Mouse (Mus musculus) intestine, postnatal 0 days (tissue): ENCODE data around the gene Celsr2. TPM values are rescaled to one million over a fixed set of nuclear protein-coding genes. Genes with fewer than 3 reads are reported as not detected.

Experiments
- ATAC-seq: fragments of 200-750 bp; cut with Nextera tagmentation; 2 replicates; pipeline ENCODE4 v1.8.0; 2017; ENCODE audit warnings: mild to moderate bottlenecking, moderate TSS enrichment, moderate library complexity
- H3K27ac ChIP-seq: fragments of 300-500 bp; sonication (generic); 2 replicates; pipeline ENCODE4 v1.5.1; 2014; ENCODE audit warnings: mild to moderate bottlenecking, low read depth, low read length, moderate library complexity
- H3K27me3 ChIP-seq: fragments of 300-500 bp; sonication (generic); replicated peaks from 2 replicates; pipeline ENCODE4 v1.6.1; 2014; ENCODE audit warnings: low read length, mixed read lengths; ENCODE audit not compliant: control insufficient read depth, insufficient read depth
- H3K36me3 ChIP-seq: fragments of 300-500 bp; sonication (generic); 2 replicates; pipeline ENCODE4 v1.6.1; 2014; ENCODE audit warnings: mild to moderate bottlenecking, moderate library complexity; ENCODE audit not compliant: control insufficient read depth, insufficient read depth
- H3K4me1 ChIP-seq: fragments of 300-500 bp; sonication (generic); replicated peaks from 2 replicates; pipeline ENCODE4 v1.6.1; 2014; ENCODE audit warnings: antibody characterized with exemption, low read length, mixed read lengths; ENCODE audit not compliant: control insufficient read depth, insufficient read depth
- H3K4me2 ChIP-seq: fragments of 300-500 bp; sonication (generic); replicated peaks from 2 replicates; pipeline ENCODE4 v1.6.1; 2014; ENCODE audit warnings: low read depth, mild to moderate bottlenecking, moderate library complexity
- H3K4me3 ChIP-seq: fragments of 300-500 bp; sonication (generic); 2 replicates; pipeline ENCODE4 v1.5.1; 2014; ENCODE audit warnings: low read depth, low read length
- H3K9ac ChIP-seq: fragments of 300-500 bp; sonication (generic); 2 replicates; pipeline ENCODE4 v1.6.1; 2014; ENCODE audit warnings: mild to moderate bottlenecking, low read depth, low read length
- H3K9me3 ChIP-seq: fragments of 300-500 bp; sonication (generic); 2 replicates; pipeline ENCODE4 v1.6.1; 2016; ENCODE audit warnings: mixed run types; ENCODE audit not compliant: control insufficient read depth
- CTCF ChIP-seq: sonication (generic); IDR thresholded peaks from 2 replicates; pipeline ENCODE4 v1.5.1; 2016; ENCODE audit warnings: low read depth, mild to moderate bottlenecking, control low read depth, antibody characterized with exemption, moderate library complexity
- WGBS: fragments of 180-500 bp; shearing (Covaris S2); extraction: QIAGEN DNeasy Blood & Tissue Kit; methylation state at CpG from one replicate; pipeline ENCODE4 v1.1.7; 2014; 5-methylcytosine and 5-hydroxymethylcytosine counted together
- polyA plus RNA-seq: library from polyadenylated mRNA; unstranded; fragments of >200 nt; fragmentation: Nextera tagmentation; extraction: Ambion mirVana; gene quantifications from 2 replicates; pipeline ENCODE4 v1.2.1, GENCODE M21; 2015

The Celsr2 gene
- polyA plus RNA-seq, 1 experiment from 2014 or later: 0.50 TPM

DNA sequence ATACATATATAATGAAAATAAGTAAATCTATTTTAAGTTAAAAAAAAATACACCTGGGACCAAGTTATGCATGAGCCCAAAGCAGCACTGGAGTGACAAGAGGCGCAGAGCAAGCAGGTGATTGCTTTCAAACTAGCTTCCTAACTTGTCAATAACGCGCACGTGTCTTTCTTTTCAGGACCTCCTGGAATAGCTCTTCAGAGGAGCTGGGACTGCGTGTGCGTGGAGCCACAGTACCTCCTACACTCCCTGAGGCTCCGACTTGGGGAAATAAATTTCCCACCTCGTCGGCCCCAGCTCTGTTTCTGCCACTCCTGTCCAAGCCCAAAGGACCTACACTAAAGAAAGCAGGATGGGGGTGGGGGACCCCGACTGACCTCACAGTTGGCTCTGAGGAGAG lies 58.3 kb downstream of the Celsr2 start:
- Histone ChIP-seq H3K4me3 (no peak overlapping the region), H3K4me1 (0 out of 2 replicates have a peak, but pooled peaks cover 2% of the 10 kb centered on the region), H3K4me2 (no peak overlapping the region), H3K27me3 (no peaks in the 10 kb centered on the region), H3K27ac (no peak overlapping the region), H3K36me3 (peaks cover 35% of the 10 kb centered on the region), H3K9ac (no peak overlapping the region), H3K9me3 (no peaks in the 10 kb centered on the region)
- 84% methylated on average over 10 of the region's 10 CpGs for WGBS
- ATAC-seq: no peak
- no peak for TF ChIP-seq CTCF

GRCm38 (mm10) chr3:108355245-108355644 lies 60.1 kb downstream of the Celsr2 start:
- Histone ChIP-seq H3K27me3 (no peaks in the 10 kb centered on the region), H3K4me3 (no peak overlapping the region), H3K36me3 (peaks cover 51% of the 10 kb centered on the region), H3K9ac (no peak overlapping the region), H3K9me3 (no peaks in the 10 kb centered on the region), H3K27ac (no peak overlapping the region), H3K4me1 (no peaks in the 10 kb centered on the region), H3K4me2 (no peak overlapping the region)
- no peak for TF ChIP-seq CTCF
- 82% methylated on average over 3 of the region's 3 CpGs for WGBS
- no peak for ATAC-seq

DNA sequence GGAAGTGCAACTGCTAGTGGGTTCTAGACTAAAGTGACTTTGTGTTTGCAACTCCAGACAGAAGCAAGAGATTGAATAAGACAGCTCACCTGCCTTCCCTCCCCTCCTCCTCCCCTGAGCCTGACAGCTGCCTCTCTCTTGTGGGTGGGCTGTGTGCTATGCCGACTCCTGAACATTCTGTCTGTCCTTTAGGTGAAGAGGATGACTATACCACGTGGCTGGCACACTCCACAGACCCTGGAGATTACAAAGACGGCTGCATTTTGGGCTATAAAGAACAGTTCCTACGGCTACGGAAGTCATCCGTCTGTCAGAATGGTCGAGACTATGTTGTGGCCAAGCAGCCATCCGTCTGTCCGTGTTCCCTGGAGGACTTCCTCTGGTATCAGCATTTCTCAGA lies 67.0 kb downstream of the Celsr2 start:
- no peaks in the 10 kb centered on the region for H3K27me3 ChIP-seq
- no peak overlapping the region for H3K4me3 ChIP-seq
- H3K36me3 ChIP-seq: peaks cover 43% of the 10 kb centered on the region
- H3K9me3 ChIP-seq: no peaks in the 10 kb centered on the region
- H3K4me2 ChIP-seq: no peak overlapping the region
- no peaks in the 10 kb centered on the region for H3K4me1 ChIP-seq
- H3K9ac ChIP-seq: no peak overlapping the region
- H3K27ac ChIP-seq: no peak overlapping the region
- TF ChIP-seq CTCF: no peak
- WGBS: 82% methylated on average over 9 of the region's 9 CpGs
- no peak for ATAC-seq

DNA sequence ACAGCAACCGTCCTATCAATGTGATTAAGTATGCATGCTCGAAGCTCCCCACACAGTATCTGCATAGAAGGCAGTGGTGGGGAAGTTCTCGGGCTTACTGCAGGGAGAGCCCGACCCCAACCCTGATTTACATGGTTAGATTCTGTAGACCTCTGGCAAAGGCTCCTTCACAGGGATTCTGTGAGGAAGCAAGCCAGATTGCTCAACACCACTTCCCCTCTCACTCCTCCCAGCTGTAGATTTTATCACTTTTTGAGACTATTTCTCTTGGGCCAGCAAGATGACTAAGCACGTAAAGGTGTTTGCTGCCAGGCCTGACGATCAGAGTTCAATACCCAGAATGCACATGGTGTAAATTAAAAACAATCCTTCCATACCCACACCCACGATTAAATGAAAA lies 69.5 kb downstream of the Celsr2 start:
- no peaks in the 10 kb centered on the region for H3K9me3 ChIP-seq
- H3K27me3 ChIP-seq: no peaks in the 10 kb centered on the region
- no peak for TF ChIP-seq CTCF
- WGBS: 68% methylated on average over 7 of the region's 7 CpGs
- H3K9ac ChIP-seq: no peak overlapping the region
- H3K27ac ChIP-seq: no peak overlapping the region
- peaks cover 45% of the 10 kb centered on the region for H3K36me3 ChIP-seq
- no peak for ATAC-seq
- H3K4me2 ChIP-seq: no peak overlapping the region
- no peaks in the 10 kb centered on the region for H3K4me1 ChIP-seq
- no peak overlapping the region for H3K4me3 ChIP-seq

- ATAC-seq: no peak
- H3K9me3 ChIP-seq: no peaks in the 10 kb centered on the region
- 82% methylated on average over 7 of the region's 7 CpGs for WGBS
- H3K36me3 ChIP-seq: peaks cover 48% of the 10 kb centered on the region
- TF ChIP-seq CTCF: no peak
- H3K4me3 ChIP-seq: no peak overlapping the region
- no peak overlapping the region for H3K9ac ChIP-seq
- H3K4me1 ChIP-seq: no peaks in the 10 kb centered on the region
- no peak overlapping the region for H3K4me2 ChIP-seq
- no peaks in the 10 kb centered on the region for H3K27me3 ChIP-seq
- H3K27ac ChIP-seq: no peak overlapping the region
Observed at GRCm38 (mm10) chr3:108342185-108342584, 73.2 kb downstream of the Celsr2 start.

- no peak for ATAC-seq
- Histone ChIP-seq H3K4me2 (no peak overlapping the region), H3K36me3 (peaks cover 48% of the 10 kb centered on the region), H3K4me1 (no peaks in the 10 kb centered on the region), H3K27ac (no peak overlapping the region), H3K9ac (no peak overlapping the region), H3K9me3 (no peaks in the 10 kb centered on the region), H3K4me3 (no peak overlapping the region), H3K27me3 (no peaks in the 10 kb centered on the region)
- TF ChIP-seq CTCF: no peak
- 80% methylated on average over 2 of the region's 2 CpGs for WGBS
Observed at GRCm38 (mm10) chr3:108341040-108341439, 74.3 kb downstream of the Celsr2 start.

Other genes with a start within 250 kb of the Celsr2 start
- gene Amigo1, start 229.2 kb downstream of the Celsr2 start, polyA plus RNA-seq: 2.8 and 2.9 TPM in 2 replicates
- 6.3 and 6.7 TPM in 2 replicates for gene Cyb561d1, start 214.3 kb downstream of the Celsr2 start, polyA plus RNA-seq
- 3.4 and 4.0 TPM in 2 replicates for gene Atxn7l2, start 204.6 kb downstream of the Celsr2 start, polyA plus RNA-seq
- gene Sypl2, start 188.9 kb downstream of the Celsr2 start, polyA plus RNA-seq: 0.26 and 0.51 TPM in 2 replicates
- gene Psma5, start 158.6 kb downstream of the Celsr2 start, polyA plus RNA-seq: 166 and 179 TPM in 2 replicates
- 4.6 and 5.2 TPM in 2 replicates for gene Sort1, start 131.5 kb downstream of the Celsr2 start, polyA plus RNA-seq
- not detected in 2 replicates for gene Mybphl, start 50.6 kb downstream of the Celsr2 start, polyA plus RNA-seq
- gene Psrc1, start 31.7 kb downstream of the Celsr2 start, polyA plus RNA-seq: 3.3 and 5.3 TPM in 2 replicates
- gene Sars, start 29.7 kb upstream of the Celsr2 start, polyA plus RNA-seq: 99.5 and 106 TPM in 2 replicates
- not detected in 2 replicates for gene 1700013F07Rik, start 118.6 kb upstream of the Celsr2 start, polyA plus RNA-seq
- 8.6 and 10.8 TPM in 2 replicates for gene 5330417C22Rik, start 121.0 kb upstream of the Celsr2 start, polyA plus RNA-seq
- gene Tmem167b, start 146.9 kb upstream of the Celsr2 start, polyA plus RNA-seq: 27.5 and 27.9 TPM in 2 replicates
- gene Taf13, start 156.1 kb upstream of the Celsr2 start, polyA plus RNA-seq: 29.9 and 30.4 TPM in 2 replicates
- 2.9 and 3.0 TPM in 2 replicates for gene Wdr47, start 175.7 kb upstream of the Celsr2 start, polyA plus RNA-seq
- gene Clcc1, start 238.4 kb upstream of the Celsr2 start, polyA plus RNA-seq: 43.5 and 45.6 TPM in 2 replicates